Mouse (Mus musculus) cerebellum, adult (tissue): Measurements from ENCODE around the gene Cntn5.
A peak's percentile ranks its signal among the peaks of the same experiment; 100 is the strongest.

ENCODE experiments used
- ATAC-seq: cut with Nextera tagmentation; 2 replicates; pipeline ENCODE4 v1.9.2; 2017; ENCODE audit warnings: mild to moderate bottlenecking, moderate library complexity, mixed read lengths; ENCODE audit not compliant: insufficient number of reproducible peaks, low FRiP score, low TSS enrichment

Cntn5 gene

DNA sequence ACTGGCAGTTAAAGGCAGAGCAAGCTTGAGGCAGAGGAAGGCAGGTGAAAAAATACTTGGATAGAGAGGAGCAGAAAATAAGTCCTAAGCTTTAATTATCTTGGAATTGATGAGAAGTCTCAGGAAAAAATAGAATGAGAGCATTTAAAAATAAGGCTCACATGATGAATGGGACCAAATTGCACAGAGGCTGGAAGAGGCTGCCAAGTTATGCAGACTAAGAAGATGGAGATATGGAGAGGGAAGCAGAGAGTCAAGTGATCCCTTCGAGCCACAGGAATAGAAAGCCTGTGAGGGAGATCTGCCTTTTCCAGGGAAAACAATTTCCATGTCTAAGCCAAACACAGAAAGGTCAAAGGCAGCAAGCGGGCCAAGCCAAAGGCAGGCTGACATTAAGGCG, 446.7 kb downstream of the Cntn5 start:
- no peak for ATAC-seq

DNA sequence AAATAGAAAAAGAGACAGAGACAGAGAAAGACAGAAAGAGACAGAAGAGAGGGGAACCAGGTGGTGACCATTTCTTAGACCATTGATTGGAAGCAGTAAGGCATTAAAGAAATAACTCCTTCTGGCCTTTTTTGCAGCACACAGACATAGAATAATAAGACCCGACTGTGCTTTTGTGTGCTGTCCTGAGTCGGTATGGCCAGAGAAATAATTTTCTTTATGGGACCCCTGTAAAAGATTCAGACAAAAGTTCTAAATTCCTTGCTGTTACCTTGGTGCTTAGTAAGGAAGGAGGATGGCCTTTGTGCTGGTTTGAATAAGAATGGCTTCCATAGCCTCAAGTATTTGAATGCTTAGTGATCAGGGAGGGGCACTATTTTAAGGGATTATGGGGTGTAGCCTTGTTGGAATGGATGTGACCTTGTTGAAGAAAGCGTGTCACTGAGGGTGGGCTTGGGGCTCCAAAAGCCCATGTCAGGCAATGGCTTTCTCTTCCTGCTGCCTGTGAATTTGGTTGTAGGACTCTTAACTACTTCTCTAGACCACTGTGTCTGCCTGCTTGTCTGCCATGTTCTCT, 455.5 kb downstream of the Cntn5 start:
- ATAC-seq = no peak

GRCm38 (mm10) chr9:10447220-10447837, 457.2 kb downstream of the Cntn5 start:
- no peak for ATAC-seq

GRCm38 (mm10) chr9:10412075-10412474, 492.5 kb downstream of the Cntn5 start:
- no peak for ATAC-seq

DNA sequence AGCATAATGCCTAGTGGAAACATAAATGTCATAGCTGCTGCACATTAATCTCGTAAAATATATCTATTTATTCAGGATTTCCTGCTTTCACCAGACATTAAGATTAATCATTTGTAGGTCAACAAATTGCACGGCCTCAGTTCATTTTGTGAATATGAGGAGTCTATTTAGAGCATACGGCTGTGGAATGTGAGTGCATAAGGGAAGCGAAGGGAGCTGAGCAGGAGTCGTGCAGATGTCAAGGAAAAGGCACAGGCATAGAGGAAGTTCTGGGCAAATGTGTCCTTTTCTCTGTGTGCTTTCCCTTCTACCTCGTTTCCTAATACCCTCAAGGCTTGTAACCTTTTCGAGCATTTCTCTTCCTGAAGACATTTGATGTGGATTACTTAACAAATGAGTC, 504.5 kb downstream of the Cntn5 start:
- ATAC-seq = no peak

DNA sequence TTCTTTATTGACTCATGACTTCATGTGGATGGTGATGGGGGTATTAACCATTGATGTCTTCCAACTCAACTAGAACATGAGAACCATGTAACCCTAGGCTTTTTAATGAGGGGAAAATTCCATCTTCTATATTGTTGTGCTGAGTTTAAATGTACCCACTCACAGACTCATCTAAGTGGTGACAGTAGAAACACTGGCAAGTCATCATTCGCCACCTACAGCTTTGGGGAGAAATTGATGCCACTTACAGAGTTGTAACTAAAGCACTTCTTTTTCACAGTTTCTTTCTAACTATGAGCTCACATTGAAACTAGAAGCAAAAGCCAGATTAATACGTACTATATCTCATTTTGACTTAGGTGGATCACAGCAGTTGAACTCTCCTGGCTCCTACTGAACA, 514.7 kb downstream of the Cntn5 start:
- ATAC-seq = no peak

GRCm38 (mm10) chr9:10384455-10384854, 520.1 kb downstream of the Cntn5 start:
- no peak for ATAC-seq

DNA sequence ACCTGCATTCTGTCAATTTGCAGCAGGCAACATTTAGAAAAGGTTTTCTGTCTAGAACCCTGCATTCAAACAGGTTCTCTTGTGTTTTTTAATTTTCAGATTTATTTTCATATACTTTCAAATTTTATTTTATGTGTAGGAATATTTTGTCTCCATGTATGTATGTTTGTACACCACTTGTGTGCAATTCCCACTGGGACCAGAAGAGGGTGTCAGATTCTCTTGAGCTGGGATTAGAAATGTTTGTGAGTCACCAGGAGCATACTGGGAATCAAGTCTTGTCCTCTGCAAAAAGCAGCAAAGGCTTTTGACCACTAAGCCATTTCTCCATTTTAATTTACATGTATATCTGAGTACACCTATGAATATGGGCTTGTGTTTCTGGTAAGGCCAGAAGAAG, 521.4 kb downstream of the Cntn5 start:
- ATAC-seq = no peak

DNA sequence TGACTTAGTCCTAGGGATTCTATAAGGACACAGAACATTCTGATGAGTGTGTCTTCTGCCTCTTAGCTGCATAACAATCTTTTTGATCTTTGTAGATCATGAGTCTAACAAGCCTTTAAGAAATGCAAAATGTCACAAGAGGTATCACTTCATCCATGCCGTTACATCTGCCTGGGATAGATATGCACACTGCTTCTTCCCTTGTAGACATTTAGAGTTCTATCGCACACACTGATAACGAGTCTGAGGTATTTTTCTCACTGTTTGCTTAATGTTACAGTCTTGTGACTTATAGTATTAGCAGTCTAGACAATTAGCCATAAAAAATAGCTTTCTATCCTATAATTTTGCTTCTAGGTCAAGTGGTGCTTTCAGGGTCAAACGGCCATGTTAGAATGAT, 522.9 kb downstream of the Cntn5 start:
- ATAC-seq = no peak

DNA sequence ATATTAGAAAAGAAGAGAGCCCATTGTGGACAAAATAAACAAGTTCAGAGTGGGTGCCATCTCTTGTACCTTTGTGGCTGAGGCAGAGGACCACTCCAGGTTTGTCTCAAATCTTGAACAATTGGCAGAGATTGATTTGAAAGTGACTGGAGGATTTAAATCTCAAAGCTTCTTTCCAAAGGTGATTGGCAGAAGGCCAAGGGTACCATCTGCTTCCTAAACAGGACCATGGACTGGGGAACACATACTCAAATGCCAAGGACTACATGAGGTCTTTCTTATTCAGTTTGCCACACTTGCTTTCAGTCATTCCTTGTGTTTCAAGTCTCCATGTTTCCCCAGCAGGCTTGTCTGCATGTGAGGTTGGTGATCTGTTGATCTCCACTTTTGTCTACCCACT, 528.3 kb downstream of the Cntn5 start:
- ATAC-seq = no peak

- ATAC-seq = no peak
Observed at GRCm38 (mm10) chr9:10368971-10369370, 535.6 kb downstream of the Cntn5 start.

DNA sequence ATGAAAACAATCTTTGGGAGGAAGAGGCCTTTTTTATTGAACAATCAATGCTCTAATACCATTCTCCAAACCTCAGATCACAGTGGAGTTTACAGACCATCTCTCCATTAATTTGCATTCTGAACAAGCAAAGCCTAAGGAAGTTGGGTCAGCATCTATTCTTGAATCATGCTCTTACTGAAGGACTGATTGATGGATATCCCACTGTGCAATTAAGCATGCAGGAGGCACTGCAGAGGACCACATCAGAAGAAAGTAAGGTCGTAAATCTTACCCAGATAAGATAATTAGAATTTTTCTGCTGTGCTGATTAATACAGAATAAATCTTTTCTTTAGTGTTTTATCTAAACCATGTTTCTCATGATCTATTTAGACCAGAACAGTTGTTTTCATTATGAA, 536.2 kb downstream of the Cntn5 start:
- no peak for ATAC-seq

DNA sequence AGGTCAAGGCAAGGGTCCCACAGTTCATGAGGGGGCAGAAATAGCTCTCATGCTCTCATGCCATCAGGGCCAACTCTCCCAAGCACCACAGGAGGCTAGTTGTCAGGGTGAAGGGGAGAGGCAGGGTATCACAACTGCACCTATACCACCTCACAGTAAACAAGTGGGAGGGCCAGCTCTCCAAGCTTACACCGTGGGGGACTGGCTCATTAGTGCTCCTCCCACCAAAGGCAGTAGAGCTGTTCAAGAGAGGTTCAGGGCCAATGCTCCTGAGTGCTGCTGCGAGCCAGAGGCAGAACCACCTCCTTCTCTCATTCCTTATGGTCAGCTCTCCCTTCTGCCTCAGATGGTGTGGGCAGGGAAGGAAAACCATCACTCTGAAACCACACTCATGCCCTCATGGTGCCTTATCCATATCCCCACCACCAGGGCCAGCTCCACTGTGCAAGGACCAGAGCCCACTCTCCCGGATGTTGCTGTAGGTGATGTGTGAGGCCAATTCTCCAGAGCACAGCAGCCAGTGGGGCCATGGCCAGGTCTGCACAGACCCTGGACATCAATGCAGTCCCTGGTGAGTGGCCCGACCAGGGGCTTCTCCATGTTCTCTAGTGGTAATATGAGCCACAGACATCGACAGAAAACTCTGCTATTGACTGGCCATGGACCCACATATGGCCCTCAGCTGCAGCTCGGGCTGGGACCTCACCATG, 538.2 kb downstream of the Cntn5 start:
- ATAC-seq = no peak

- no peak for ATAC-seq
Observed at GRCm38 (mm10) chr9:10350909-10351655, 553.5 kb downstream of the Cntn5 start.

GRCm38 (mm10) chr9:10348741-10349140, 555.8 kb downstream of the Cntn5 start:
- no peak for ATAC-seq

- no peak for ATAC-seq
Observed at GRCm38 (mm10) chr9:10348222-10348621, 556.4 kb downstream of the Cntn5 start.

- no peak for ATAC-seq
Observed at GRCm38 (mm10) chr9:10340751-10341150, 563.8 kb downstream of the Cntn5 start.

GRCm38 (mm10) chr9:10339716-10340115, 564.9 kb downstream of the Cntn5 start:
- no peak for ATAC-seq

- 0 out of 2 replicates have a peak, but pooled peaks have one; percentile 31 for ATAC-seq
Observed at GRCm38 (mm10) chr9:10324697-10325368, 579.7 kb downstream of the Cntn5 start.

DNA sequence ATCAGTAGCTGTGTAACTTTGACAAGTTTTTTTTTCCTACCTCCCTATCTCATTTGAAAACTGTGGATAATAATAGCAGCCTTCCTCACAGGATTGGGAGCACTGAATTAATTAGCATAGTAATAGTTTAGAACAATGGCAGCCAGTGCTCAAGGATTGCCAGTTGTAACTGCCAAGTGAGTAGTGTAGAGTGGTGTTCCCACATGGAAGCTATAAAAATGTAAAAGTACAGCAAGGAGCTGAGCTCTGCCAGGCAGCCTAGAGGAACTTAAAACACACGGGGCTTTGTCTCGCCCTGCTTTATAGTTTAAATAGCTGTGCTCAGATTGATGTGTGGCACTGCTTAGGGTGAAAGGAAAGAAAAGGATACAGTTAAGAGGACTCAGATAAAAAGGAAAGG, 635.2 kb downstream of the Cntn5 start:
- no peak for ATAC-seq

- no peak for ATAC-seq
Observed at GRCm38 (mm10) chr9:10268836-10269235, 635.7 kb downstream of the Cntn5 start.
